Mouse (Mus musculus) cerebellum, postnatal 10 days (tissue): ENCODE measurements around the gene Ppef1.
A peak's percentile ranks its signal among the peaks of the same experiment; 100 is the strongest.

Experiments used
- DNase-seq, 2 experiments: peaks; one replicate each; pipeline ENCODE4 v3.0.0; 2021; ENCODE audit warnings: mixed read lengths in 2 of 2

The Ppef1 gene

DNA sequence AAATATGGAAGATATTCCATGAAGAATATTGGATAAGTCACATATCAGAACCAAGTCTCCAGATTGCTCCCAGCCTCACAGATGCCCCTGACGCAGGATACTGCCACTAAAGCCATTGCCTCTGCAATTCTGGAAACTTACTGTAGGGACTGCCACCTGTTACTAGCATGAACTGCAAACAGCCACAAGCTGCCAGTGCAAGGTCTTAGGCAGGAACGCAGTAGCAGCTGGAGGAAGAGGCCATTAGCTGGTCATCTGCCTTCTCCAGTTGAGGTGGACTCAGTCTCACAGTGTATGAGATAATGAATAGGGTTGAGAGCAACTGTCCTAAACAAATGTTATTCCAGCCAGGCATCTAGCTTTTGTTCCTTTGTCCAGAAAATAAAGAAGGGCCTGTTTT lies 137.5 kb downstream of the Ppef1 start:
- no peak for DNase-seq

DNA sequence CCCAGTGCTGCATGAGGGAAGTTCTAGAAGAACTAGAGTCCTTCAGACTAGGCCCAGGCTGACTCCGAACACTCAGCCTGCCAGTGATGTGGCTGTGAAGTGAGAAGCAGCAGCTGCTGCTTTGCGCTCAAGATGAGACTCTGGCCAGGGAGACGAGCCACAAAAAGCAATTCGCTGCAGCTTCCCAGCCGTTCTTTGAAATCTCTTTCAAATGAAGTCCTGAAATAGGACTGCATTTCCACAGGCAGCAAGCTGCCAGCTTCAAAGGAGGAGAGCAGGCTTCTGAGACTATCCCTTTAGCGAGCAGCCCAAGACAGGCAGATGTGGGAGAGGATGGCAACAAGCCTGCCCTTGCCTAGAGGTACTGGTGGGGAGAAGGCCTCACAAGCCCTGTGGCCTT lies 142.6 kb downstream of the Ppef1 start:
- DNase-seq, result peak in 1 of 2 experiments; percentile 15

DNA sequence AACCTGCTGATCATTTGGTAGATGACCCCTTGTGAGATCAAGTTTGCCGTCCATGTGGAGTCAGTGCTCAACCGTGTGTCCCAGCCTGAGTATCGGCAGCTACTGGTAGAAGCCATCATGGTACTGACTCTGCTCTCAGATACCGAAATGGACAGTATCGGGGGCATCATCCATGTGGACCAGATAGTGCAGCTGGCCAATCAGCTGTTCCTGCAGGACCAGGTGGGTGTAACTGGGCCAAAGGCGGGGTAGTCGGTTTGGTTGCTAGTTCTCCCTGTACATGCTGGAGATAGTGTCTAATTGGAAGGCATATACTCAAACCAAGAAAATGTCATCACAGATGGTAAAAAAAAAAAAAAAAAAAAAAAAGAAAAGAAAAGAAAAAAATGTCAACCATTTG lies 145.4 kb downstream of the Ppef1 start:
- no peak for DNase-seq

DNA sequence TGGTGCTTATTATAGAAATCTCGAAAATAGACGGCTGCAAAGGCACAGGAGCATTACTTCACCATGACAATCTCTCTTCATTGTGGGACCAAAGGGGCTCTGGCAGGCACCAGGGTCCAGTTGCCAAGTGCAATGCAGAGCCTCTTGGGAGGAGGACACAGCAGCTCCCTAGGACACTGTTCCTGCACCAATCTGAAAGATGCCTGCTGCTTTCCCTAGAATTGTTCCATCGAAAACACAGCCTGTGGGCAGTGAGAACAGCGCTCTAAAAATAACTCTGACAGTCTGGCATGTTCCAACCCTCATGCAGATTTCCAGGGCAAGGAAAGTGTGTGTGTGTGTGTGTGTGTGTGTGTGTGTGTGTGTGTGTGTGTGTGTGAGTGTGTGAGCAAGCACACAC lies 147.0 kb downstream of the Ppef1 start:
- peak; percentile 17 to 21 for DNase-seq

DNA sequence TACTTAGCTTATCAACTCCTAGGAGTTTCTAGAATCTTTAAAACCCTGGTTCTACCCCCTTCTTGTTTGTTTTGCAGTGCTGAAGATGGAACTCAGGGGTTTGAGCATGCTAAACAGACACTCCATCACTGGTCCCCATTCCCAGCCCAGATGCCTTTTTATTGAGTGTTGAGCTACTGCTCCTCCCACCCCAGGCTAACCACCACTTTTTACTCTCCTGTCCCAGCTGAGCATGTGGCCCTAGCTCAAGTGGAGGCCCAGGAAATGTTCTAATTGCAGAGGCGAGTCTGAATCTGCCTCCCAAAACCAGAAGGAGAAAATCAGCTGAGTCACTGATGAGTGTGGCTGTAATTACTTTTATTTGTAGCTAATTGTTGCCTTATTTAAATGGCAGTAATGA lies 150.5 kb downstream of the Ppef1 start:
- no peak for DNase-seq

DNA sequence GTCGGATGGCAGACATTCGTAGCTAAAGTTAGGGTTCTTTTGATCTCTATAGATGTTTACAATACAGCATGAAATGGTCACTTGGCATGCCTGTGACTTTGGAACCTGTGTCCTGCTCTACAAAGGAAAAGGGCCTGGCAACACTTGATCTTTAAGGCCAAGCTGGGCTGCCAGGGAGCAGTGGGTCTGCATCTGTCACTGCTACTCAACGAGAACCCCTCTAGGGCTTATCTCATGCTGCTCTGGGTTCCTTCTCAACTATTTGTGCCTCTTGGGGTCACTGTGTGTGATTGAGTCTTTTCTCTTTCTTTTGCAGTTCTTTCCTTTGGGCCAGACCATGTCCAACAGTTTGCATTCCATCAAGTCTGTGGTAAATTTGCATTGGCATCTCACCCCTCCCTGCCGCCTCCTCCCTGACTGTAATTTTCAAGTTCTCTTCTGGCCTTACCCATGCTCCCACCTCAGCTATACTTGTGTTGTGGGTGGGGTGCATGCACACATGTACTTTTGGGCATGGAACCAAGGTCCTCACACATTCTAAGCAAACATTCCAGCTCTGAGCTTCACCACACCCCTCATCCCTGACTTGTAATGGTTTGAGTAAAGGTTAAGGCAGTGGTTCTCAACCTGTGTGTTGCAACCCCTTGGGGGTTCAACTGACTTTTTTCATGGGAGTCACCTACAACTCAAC lies 151.3 kb downstream of the Ppef1 start:
- no peak for DNase-seq

DNA sequence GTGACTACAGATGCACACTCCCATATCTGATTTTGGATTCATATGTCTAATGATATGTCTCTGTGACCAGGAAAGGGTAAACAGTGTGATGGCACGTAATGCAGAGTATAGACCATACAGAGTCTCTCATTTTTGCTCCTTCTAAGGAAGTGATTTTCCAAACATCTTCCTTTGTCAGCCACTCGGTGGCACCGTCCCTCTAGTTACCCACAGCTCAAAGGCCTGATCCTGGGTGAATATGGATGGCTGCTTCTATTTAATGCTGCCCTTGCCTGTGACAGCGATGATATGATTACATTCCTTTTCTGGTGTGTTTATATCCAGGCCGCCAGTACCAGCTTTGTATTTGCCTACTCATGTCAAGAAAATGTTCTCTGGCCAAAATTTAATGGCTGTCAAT lies 152.0 kb downstream of the Ppef1 start:
- peak; percentile 43 to 51 for DNase-seq
